Mouse (Mus musculus): ENCODE data around the gene Ten1. TPM values are rescaled to one million over a fixed set of nuclear protein-coding genes. Genes with fewer than 3 reads are reported as not detected.

Gene Ten1
- polyA plus RNA-seq, 1 experiment from 2014 or later: 54.7 TPM

- no peaks in the 10 kb centered on the region for H3K9me3 ChIP-seq (replicated peaks; ENCODE audit: control insufficient read depth, low read length)
- H3K4me2 ChIP-seq (ENCODE audit: low read depth, low read length): no peak overlapping the region
- WGBS: 73% methylated on average over 7 of the region's 7 CpGs
- ATAC-seq (replicated peaks; ENCODE audit: insufficient number of reproducible peaks, low FRiP score, low TSS enrichment, low read depth) (no peak), DNase-seq (ENCODE audit: low spot score) (peak; percentile 43)
- no peak overlapping the region for H3K4me3 ChIP-seq (ENCODE audit: low read depth, low read length)
- no peak overlapping the region for H3K27ac ChIP-seq (replicated peaks; ENCODE audit: low read depth, low read length)
- no peaks in the 10 kb centered on the region; the same call in 1 of the 2 replicates for H3K4me1 ChIP-seq (ENCODE audit: control insufficient read depth, insufficient read depth, low read length)
- no peak overlapping the region for H3K9ac ChIP-seq (replicated peaks; ENCODE audit: low read length)
- H3K36me3 ChIP-seq (replicated peaks; ENCODE audit: control insufficient read depth, insufficient read depth, low read depth, low read length): no peaks in the 10 kb centered on the region
- H3K27me3 ChIP-seq (ENCODE audit: control insufficient read depth, insufficient read depth, low read length): no peaks in the 10 kb centered on the region
Measured at GRCm38 (mm10) chr11:116215181-116215580, 16.5 kb downstream of the Ten1 start.

GRCm38 (mm10) chr11:116215991-116216390 lies 17.3 kb downstream of the Ten1 start:
- Histone ChIP-seq H3K4me2 (ENCODE audit: low read depth, low read length) (no peak overlapping the region), H3K4me1 (ENCODE audit: control insufficient read depth, insufficient read depth, low read length) (no peaks in the 10 kb centered on the region; the same call in 1 of the 2 replicates), H3K36me3 (replicated peaks; ENCODE audit: control insufficient read depth, insufficient read depth, low read depth, low read length) (no peaks in the 10 kb centered on the region), H3K27me3 (ENCODE audit: control insufficient read depth, insufficient read depth, low read length) (peaks cover under 1% of the 10 kb centered on the region; the same call in 1 of the 2 replicates), H3K4me3 (ENCODE audit: low read depth, low read length) (no peak overlapping the region), H3K9me3 (replicated peaks; ENCODE audit: control insufficient read depth, low read length) (no peaks in the 10 kb centered on the region), H3K9ac (replicated peaks; ENCODE audit: low read length) (no peak overlapping the region), H3K27ac (replicated peaks; ENCODE audit: low read depth, low read length) (no peak overlapping the region)
- no peak for ATAC-seq (replicated peaks; ENCODE audit: insufficient number of reproducible peaks, low FRiP score, low TSS enrichment, low read depth)
- DNase-seq (ENCODE audit: low spot score): no peak
- WGBS: 85% methylated on average over 6 of the region's 6 CpGs

- WGBS: 85% methylated on average over 11 of the region's 11 CpGs
- ATAC-seq (replicated peaks; ENCODE audit: insufficient number of reproducible peaks, low FRiP score, low TSS enrichment, low read depth) (no peak), DNase-seq (ENCODE audit: low spot score) (no peak)
- no peak overlapping the region for H3K27ac ChIP-seq (replicated peaks; ENCODE audit: low read depth, low read length)
- H3K27me3 ChIP-seq (ENCODE audit: control insufficient read depth, insufficient read depth, low read length): peaks cover 6% of the 10 kb centered on the region
- H3K4me2 ChIP-seq (ENCODE audit: low read depth, low read length): no peak overlapping the region
- no peaks in the 10 kb centered on the region; the same call in 1 of the 2 replicates for H3K4me1 ChIP-seq (ENCODE audit: control insufficient read depth, insufficient read depth, low read length)
- no peak overlapping the region for H3K4me3 ChIP-seq (ENCODE audit: low read depth, low read length)
- no peak overlapping the region for H3K9ac ChIP-seq (replicated peaks; ENCODE audit: low read length)
- no peaks in the 10 kb centered on the region for H3K9me3 ChIP-seq (replicated peaks; ENCODE audit: control insufficient read depth, low read length)
- H3K36me3 ChIP-seq (replicated peaks; ENCODE audit: control insufficient read depth, insufficient read depth, low read depth, low read length): no peaks in the 10 kb centered on the region
Measured at GRCm38 (mm10) chr11:116216549-116216948, 17.9 kb downstream of the Ten1 start.

GRCm38 (mm10) chr11:116218263-116218662 lies 19.6 kb downstream of the Ten1 start:
- Histone ChIP-seq H3K27ac (replicated peaks; ENCODE audit: low read depth, low read length) (no peak overlapping the region), H3K9ac (replicated peaks; ENCODE audit: low read length) (no peak overlapping the region), H3K9me3 (replicated peaks; ENCODE audit: control insufficient read depth, low read length) (no peaks in the 10 kb centered on the region), H3K4me3 (ENCODE audit: low read depth, low read length) (no peak overlapping the region), H3K36me3 (replicated peaks; ENCODE audit: control insufficient read depth, insufficient read depth, low read depth, low read length) (no peaks in the 10 kb centered on the region), H3K4me2 (ENCODE audit: low read depth, low read length) (no peak overlapping the region), H3K27me3 (ENCODE audit: control insufficient read depth, insufficient read depth, low read length) (peaks cover 21% of the 10 kb centered on the region), H3K4me1 (ENCODE audit: control insufficient read depth, insufficient read depth, low read length) (no peaks in the 10 kb centered on the region; the same call in 1 of the 2 replicates)
- 84% methylated on average over 2 of the region's 2 CpGs for WGBS
- DNase-seq (ENCODE audit: low spot score) (no peak), ATAC-seq (replicated peaks; ENCODE audit: insufficient number of reproducible peaks, low FRiP score, low TSS enrichment, low read depth) (no peak)

- H3K36me3 ChIP-seq (replicated peaks; ENCODE audit: control insufficient read depth, insufficient read depth, low read depth, low read length): no peaks in the 10 kb centered on the region
- H3K27ac ChIP-seq (replicated peaks; ENCODE audit: low read depth, low read length): no peak overlapping the region
- 63% methylated on average over 7 of the region's 7 CpGs for WGBS
- no peaks in the 10 kb centered on the region for H3K9me3 ChIP-seq (replicated peaks; ENCODE audit: control insufficient read depth, low read length)
- peak overlapping the region; percentile 13; the same call in 1 of the 2 replicates for H3K9ac ChIP-seq (replicated peaks; ENCODE audit: low read length)
- no peak overlapping the region for H3K4me3 ChIP-seq (ENCODE audit: low read depth, low read length)
- DNase-seq (ENCODE audit: low spot score) (peak; percentile 25), ATAC-seq (replicated peaks; ENCODE audit: insufficient number of reproducible peaks, low FRiP score, low TSS enrichment, low read depth) (no peak)
- no peaks in the 10 kb centered on the region; the same call in 1 of the 2 replicates for H3K4me1 ChIP-seq (ENCODE audit: control insufficient read depth, insufficient read depth, low read length)
- no peak overlapping the region for H3K4me2 ChIP-seq (ENCODE audit: low read depth, low read length)
- H3K27me3 ChIP-seq (ENCODE audit: control insufficient read depth, insufficient read depth, low read length): peaks cover 27% of the 10 kb centered on the region
Measured at GRCm38 (mm10) chr11:116218737-116219400, 20.2 kb downstream of the Ten1 start.

GRCm38 (mm10) chr11:116219885-116220284 lies 21.2 kb downstream of the Ten1 start:
- no peaks in the 10 kb centered on the region; the same call in 1 of the 2 replicates for H3K4me1 ChIP-seq (ENCODE audit: control insufficient read depth, insufficient read depth, low read length)
- H3K27me3 ChIP-seq (ENCODE audit: control insufficient read depth, insufficient read depth, low read length): peaks cover 29% of the 10 kb centered on the region
- 16% methylated on average over 4 of the region's 4 CpGs for WGBS
- H3K27ac ChIP-seq (replicated peaks; ENCODE audit: low read depth, low read length): no peak overlapping the region
- no peak overlapping the region for H3K4me3 ChIP-seq (ENCODE audit: low read depth, low read length)
- no peak overlapping the region for H3K9ac ChIP-seq (replicated peaks; ENCODE audit: low read length)
- no peak for ATAC-seq (replicated peaks; ENCODE audit: insufficient number of reproducible peaks, low FRiP score, low TSS enrichment, low read depth)
- no peak overlapping the region for H3K4me2 ChIP-seq (ENCODE audit: low read depth, low read length)
- H3K9me3 ChIP-seq (replicated peaks; ENCODE audit: control insufficient read depth, low read length): no peaks in the 10 kb centered on the region
- DNase-seq (ENCODE audit: low spot score): peak; percentile 78
- H3K36me3 ChIP-seq (replicated peaks; ENCODE audit: control insufficient read depth, insufficient read depth, low read depth, low read length): no peaks in the 10 kb centered on the region

GRCm38 (mm10) chr11:116221931-116222739 lies 23.5 kb downstream of the Ten1 start:
- no peaks in the 10 kb centered on the region for H3K36me3 ChIP-seq (replicated peaks; ENCODE audit: control insufficient read depth, insufficient read depth, low read depth, low read length)
- no peaks in the 10 kb centered on the region for H3K9me3 ChIP-seq (replicated peaks; ENCODE audit: control insufficient read depth, low read length)
- H3K27me3 ChIP-seq (ENCODE audit: control insufficient read depth, insufficient read depth, low read length): peaks cover 29% of the 10 kb centered on the region
- no peak overlapping the region for H3K27ac ChIP-seq (replicated peaks; ENCODE audit: low read depth, low read length)
- DNase-seq (ENCODE audit: low spot score) (peak; percentile 56), ATAC-seq (replicated peaks; ENCODE audit: insufficient number of reproducible peaks, low FRiP score, low TSS enrichment, low read depth) (no peak)
- peak overlapping the region; percentile 67 for H3K4me2 ChIP-seq (ENCODE audit: low read depth, low read length)
- H3K4me3 ChIP-seq (ENCODE audit: low read depth, low read length): peak overlapping the region; percentile 29
- H3K4me1 ChIP-seq (ENCODE audit: control insufficient read depth, insufficient read depth, low read length): no peaks in the 10 kb centered on the region; the same call in 1 of the 2 replicates
- WGBS: 11% methylated on average over 53 of the region's 53 CpGs
- peak overlapping the region; percentile 54 for H3K9ac ChIP-seq (replicated peaks; ENCODE audit: low read length)

- H3K27me3 ChIP-seq (ENCODE audit: control insufficient read depth, insufficient read depth, low read length): peaks cover 29% of the 10 kb centered on the region
- H3K9ac ChIP-seq (replicated peaks; ENCODE audit: low read length): peak overlapping the region; percentile 54
- no peak for DNase-seq (ENCODE audit: low spot score)
- H3K36me3 ChIP-seq (replicated peaks; ENCODE audit: control insufficient read depth, insufficient read depth, low read depth, low read length): no peaks in the 10 kb centered on the region
- peak overlapping the region; percentile 29 for H3K4me3 ChIP-seq (ENCODE audit: low read depth, low read length)
- peak overlapping the region; percentile 67 for H3K4me2 ChIP-seq (ENCODE audit: low read depth, low read length)
- ATAC-seq (replicated peaks; ENCODE audit: insufficient number of reproducible peaks, low FRiP score, low TSS enrichment, low read depth): no peak
- WGBS: 17% methylated on average over 23 of the region's 23 CpGs
- no peaks in the 10 kb centered on the region; the same call in 1 of the 2 replicates for H3K4me1 ChIP-seq (ENCODE audit: control insufficient read depth, insufficient read depth, low read length)
- H3K27ac ChIP-seq (replicated peaks; ENCODE audit: low read depth, low read length): no peak overlapping the region
- no peaks in the 10 kb centered on the region for H3K9me3 ChIP-seq (replicated peaks; ENCODE audit: control insufficient read depth, low read length)
Measured at GRCm38 (mm10) chr11:116222740-116223059, 24.0 kb downstream of the Ten1 start.
